Mouse (Mus musculus) left cerebral cortex, postnatal 36 days (tissue): ENCODE measurements around the gene Fam78b. TPM values are rescaled to one million over a fixed set of nuclear protein-coding genes. Genes with fewer than 3 reads are reported as not detected.

ENCODE experiments used
- DNase-seq, 2 experiments: peaks; one replicate each; pipeline ENCODE4 v3.0.0; 2021 to 2022; ENCODE audit warnings: low spot score in 2 of 2, mixed read lengths in 1 of 2
- intact Hi-C: fragments of 180-260 bp; cut with DNase I; formaldehyde crosslinking; loops from one replicate; pipeline ENCODE4 v1.15.1; 2025
- total RNA-seq, 2 experiments: library from RNA; stranded (reverse); gene quantifications; 2 replicates each; pipeline ENCODE4 v1.2.3; 2021

Fam78b gene
- total RNA-seq, 2 experiments from 2014 or later, result 31.6 to 33.5 TPM

DNA sequence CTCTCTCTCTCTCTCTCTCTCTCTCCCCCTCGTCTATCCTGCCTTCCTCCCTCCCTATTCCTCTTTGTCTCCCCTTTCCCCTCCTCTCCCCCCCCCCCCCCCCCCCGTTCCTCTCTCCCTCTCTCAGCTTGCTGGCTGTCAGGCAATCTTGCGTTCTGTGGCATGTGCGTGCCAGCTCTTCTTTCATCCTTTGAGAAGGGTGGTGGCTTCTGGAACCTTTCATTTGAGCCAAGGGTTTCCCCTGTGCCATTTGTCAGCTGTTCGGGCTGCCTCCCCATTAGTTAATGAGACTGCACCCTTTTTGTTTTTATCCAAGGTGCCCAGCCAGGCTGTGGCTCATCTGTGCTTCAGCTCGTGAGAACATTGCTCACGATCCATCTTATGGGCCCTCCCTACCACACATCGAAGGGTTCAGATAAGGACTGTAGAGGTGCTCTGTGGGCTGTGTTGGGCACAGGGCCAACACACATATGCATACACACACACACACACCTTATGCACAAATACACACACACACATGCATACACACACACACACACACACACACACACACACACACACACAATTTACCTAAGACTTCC, 21.4 kb downstream of the Fam78b start:
- intact Hi-C loops, result no loop called here
- DNase-seq, result no peak

DNA sequence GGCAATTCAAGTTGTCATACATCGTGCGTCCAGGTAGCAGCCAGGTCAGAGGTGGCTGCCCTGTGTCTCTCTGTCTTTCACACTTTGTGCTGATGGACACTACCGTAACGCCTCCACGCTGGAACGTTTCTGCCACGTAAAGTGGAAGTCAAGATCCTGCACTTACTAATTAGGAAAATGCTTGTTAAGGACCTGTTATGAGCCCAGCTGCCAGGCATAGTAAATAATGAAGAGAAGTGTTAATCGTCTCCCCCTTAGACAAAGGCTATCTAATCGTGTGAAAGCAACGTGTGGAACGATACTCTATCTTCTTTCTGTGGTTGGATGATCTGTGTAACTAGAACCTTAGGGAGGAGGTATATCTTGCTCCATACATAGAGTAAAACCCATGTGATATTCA, 22.6 kb downstream of the Fam78b start:
- intact Hi-C loops, result no loop called here
- no peak for DNase-seq

DNA sequence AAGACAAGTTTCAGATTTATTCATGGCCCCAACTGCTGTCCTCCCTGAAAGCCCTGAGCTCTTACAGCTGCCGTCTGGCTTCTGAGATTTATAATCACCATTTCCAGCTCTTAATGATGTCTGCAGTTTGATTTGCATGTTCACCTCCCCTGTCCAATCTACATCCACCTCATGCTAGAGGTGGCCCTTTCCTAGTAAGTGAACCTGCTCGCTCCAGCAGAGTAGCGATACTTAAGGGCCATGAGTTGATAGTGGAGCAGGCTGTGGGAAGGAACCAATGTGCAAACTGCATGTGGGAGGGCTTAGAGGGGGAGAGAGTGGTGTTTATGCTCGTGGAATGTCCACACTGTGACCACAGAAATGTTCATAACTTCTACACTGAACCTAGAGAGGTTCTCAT, 23.7 kb downstream of the Fam78b start:
- DNase-seq, result no peak
- intact Hi-C loops, result no loop called here

DNA sequence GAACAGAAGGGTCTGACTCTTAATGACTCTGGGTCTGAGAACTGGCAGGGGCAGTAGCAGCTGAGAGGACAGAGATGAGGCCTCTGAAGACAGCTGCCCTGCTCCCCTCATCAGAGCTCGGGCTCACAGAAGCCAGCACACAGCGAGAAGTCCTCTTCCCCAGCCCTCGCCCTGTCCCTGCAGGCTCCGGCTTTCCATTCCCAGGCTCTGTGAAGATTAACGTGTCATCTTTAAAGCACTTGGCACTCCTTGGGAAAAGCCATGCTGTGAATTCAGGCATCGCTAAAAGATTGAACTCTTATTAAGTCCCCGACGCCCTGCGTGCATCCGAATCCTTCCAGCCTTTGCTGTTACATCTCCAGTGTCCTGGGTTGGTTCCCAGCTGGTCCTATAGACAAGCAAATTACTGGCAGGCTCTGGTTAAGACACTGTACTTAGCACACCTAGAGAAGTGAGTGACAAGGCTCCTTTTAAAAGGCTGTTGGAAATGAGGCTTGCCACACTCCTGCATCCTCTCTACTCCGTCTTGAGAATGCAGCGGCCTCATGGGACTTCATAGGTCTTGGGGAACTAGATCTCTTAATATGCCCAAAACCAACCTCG, 30.9 kb downstream of the Fam78b start:
- DNase-seq, result no peak
- intact Hi-C loops, result no loop called here

DNA sequence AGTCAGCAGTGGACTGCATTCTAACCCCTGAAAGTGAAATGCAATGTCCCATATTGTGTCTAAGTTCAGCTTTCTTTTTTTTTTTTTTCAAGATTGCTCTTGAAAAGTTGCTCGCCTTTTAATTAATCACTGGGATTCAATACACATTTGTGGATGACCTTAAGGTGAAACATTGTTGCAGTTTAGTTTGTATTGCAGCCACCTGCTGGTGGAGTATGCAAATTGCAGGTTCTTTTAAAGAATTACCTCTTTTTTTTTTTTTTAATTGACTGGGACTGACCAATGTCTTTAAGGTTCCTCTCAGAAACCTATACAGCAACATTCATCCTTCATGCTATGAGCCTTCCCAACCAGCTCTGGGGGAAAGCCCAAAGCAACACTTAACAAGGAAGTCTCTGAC, 33.2 kb downstream of the Fam78b start:
- DNase-seq, result no peak
- intact Hi-C loops, result no loop called here

DNA sequence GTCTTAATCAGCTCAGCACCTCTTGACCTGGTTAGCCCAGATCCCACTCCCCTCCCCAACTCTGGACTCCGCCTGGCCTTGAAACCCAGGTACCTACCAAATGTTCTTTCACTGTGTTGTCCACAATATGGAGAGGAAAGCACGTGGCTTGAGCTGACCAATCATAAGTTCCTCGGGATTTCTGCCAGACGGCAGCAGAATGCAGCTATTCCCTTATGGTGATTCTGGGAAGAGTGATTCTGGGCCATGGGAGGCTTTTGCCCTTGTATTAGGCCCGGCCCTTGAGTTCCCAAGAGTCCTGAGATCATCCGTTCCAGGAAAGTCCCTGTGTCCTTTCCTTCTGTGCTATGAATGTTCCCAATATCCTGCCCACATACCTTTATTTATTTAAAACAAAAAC, 41.3 kb downstream of the Fam78b start:
- intact Hi-C loops, result no loop called here
- no peak for DNase-seq

DNA sequence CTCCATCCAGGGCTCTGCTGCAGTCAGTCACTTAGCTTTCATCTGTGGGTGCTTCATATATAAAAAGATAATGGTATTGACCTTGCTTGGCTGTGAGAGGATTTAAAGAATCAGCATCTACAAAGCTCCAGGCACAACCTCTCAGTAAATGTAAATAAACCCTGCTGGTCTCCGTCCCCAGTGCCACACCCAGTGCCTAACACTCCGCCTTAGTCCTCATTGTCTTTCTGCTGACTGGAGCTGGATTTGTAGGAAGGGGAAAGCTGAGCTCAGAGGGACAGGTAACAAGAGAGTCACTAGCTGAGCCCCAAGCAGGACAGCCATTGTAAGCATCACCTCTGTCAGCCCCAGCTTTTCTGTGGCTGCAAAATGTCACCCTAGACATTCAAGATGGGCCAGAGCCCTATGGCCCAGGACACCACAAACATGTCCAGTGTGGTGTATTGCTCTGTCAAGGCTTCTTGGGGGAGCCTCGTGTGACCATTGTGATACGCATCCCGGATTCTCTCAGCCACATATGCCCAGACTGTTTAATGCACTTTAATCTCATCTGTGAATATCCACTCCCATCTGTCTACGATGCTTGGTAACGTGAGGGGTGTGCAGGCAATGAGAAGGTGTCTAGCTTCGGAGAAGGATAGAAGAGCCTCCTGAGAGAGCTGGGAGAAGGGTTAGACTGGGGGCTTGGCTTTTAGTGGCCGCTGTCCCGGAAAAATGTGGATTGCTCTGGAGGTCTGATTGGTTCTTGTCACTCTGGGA, 45.1 kb downstream of the Fam78b start:
- intact Hi-C loops, result no loop called here

DNA sequence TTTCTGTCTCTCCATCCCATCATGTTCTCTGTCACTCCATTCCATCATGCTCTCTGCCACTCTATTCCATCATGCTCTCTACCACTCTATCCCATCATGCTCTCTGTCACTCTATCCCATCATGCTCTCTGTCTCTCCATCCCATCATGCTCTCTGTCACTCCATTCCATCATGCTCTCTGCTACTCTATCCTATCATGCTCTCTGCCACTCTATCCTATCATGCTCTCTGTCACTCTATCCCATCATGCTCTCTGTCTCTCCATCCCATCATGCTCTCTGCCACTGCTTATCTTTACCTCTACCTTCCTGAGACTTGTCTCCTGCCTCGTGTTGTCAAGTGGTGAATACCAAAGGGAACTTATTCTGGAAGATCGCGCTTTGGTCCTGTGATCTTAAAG, 49.6 kb downstream of the Fam78b start:
- intact Hi-C loops, result no loop called here
- DNase-seq, result no peak

More for the DNA sequence above, 45.1 kb downstream of the Fam78b start:
- no peak for DNase-seq

DNA sequence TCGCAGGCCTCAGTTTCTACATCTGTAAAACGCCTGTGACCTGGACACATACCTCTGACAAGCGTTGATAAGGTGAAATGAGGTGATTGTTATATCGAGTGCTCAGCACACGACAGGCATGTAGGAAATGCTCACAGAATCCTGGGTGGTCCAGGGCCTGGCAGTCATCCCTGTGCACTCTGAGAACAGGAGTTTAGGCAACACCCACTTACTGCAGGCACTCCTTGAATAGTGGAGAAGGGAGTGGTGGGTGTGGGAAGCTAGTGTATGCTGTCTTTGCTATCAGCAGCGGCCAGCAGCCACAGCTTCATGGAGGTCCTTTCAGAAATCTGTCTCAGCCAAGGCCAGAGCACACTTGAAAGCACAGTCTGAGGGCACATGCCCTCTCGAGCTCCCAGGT, 52.8 kb downstream of the Fam78b start:
- no peak for DNase-seq
- intact Hi-C loops, result no loop called here

DNA sequence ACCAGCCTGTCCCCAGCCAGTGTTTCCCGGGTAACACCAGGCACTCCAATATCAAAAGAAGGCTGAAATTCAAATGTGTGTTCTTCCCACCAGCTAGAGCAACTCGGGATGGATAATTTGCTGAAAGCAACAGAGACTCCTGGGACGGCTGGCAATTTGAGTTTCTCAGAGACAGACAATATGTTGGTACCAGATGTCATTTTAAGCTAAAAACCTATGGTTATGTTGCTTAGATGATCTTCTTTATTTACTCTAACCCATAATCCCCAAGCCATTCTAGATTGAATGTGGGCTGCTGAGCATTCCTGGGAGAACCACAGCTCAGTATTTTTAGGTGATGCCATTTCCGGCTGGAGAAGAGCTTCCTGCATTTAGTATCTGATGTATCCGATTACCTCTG, 56.3 kb downstream of the Fam78b start:
- intact Hi-C loops, result no loop called here
- peak in 1 of 2 experiments; percentile 10 for DNase-seq

DNA sequence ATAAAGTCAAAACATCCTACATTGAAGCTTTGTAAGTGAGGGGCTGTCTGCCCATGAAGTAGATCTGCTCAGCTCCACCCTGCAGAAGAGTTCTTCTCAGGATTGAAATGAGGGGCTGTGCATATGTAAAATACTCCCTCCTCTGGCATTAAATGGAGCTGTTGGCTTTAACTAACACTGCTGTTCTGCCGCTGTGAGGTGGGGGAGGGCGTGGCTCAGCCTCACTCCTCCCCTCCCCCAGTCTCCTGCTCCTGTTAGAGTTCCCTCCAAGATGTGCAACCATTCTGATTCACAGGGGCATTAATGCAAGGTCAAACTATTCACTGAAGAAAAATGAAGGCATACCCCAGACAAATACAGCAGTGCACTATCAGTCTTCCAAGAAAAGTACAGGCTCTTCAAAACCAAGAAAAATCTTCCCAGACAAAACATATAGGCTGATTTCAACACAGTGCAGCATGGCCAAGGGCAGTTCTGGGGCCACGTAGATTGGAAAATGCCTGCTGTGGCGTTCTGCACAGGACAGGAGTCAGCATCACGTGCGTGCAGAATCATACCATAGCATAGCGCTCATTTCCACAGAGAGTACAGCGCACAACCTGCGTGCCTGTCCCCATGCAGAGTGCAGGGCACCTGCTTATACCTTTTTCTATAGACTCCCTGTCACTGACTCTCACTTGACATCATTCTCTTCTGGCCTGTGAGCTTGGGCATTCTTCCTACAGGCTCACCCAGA, 58.5 kb downstream of the Fam78b start:
- intact Hi-C loops, result no loop called here
- no peak for DNase-seq

DNA sequence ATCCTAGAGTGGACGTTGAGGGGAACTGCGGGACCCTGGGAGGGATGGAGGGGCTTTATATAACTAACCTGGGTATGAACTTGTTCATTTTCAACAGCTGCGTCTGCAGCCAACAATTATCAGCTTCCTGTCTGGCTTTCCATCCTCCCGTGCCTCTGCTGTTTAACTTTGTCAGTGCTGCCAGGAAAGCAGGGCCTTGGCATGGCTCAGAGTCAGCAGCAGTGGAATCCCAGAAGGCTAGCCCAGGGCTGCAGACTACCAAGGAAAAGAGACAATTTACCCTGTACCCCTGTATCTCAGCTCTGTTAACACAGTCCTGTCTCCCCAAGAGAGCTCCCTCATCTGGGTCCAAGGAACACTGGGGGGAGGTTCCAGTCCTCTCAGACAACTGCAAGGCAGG, 62.8 kb downstream of the Fam78b start:
- no peak for DNase-seq
- intact Hi-C loops, result no loop called here

DNA sequence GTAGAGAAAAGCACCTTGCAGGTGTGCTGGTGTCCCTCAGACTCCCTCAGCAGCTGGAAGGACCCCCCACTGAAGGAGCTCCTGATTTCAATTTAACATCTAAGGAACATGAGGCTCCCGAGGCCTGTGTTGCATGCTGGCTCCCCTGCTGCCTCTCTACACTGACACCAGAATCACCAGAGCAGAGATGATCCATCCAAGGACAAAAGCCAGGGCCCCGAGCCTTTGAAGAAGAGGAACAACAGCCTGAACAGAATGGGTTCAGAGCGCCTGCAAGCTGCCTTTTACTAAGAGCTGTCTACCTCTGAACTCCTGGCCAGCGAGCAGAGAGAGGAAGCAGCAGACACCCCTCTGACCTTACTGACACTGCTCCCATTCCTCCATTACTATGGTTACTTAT, 64.3 kb downstream of the Fam78b start:
- no peak for DNase-seq

DNA sequence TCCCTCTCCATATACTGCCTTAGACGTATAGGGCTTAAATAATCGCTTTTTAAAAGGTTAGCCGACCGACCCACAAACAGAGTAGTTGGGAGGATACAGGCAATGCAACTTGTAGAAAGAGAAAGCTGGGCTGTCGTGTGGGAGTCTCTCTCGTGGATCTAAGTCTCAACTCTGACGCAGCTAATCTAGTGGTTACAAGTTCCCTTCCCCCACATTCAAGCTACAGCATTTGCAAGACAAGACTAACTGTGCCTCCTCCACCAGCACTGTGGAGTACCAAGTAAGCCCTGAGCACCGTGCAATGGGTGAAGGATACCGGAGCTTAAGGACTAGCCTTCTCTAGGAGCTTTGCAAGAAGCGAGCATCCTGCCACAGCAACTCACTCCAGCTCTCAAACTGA, 64.8 kb downstream of the Fam78b start:
- intact Hi-C loops, result loop anchor here (5.0 kb wide), 1 partner anchor 64 kb away; the partner anchor contains the start of gene Fam78b
- no peak for DNase-seq

More for the DNA sequence above, 64.3 kb downstream of the Fam78b start:
- intact Hi-C loops, result loop anchor here (5.0 kb wide), 1 partner anchor 63 kb away; the partner anchor contains the start of gene Fam78b

DNA sequence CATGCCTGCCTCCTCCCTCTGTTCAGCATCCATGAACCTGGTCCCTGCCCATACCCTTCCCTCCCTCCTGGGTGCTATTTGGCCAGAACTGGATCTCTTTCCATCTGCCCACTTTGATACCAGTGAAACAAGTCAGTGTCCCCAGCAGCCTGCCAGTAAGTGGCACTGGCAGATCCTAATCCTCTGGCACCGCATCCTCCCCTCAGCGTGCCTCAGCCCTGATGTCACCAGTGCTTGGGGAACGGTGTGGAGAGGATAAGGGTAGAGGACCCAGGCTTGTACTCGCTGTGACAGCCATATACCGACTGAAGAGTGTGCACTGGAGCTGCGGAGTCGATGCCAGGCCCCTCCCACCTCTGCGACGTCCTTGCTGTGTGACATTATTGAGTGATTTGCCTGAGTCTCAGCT, 65.7 kb downstream of the Fam78b start:
- intact Hi-C loops, result loop anchor here (5.0 kb wide), 1 partner anchor 65 kb away; the partner anchor contains the start of gene Fam78b
- no peak for DNase-seq

DNA sequence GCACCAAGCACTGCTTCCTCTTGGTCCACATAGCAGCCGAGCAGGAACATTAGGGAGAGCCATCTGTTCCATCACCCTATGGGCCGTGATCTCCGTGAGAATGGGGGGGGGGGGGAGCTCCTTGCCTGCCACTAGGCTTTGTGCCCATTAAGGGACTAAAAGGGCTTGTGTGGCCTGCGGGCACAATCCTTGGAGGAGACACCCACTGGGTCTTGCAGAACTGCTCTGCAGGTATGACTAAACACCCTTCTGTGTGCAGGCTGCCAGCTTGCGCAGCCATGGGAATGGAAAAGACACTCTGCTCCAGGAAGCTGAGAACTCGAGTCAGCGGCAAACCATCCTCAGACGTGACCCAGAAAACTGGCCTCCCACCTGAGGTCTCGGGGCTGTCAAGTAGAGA, 68.5 kb downstream of the Fam78b start:
- DNase-seq, result no peak
- intact Hi-C loops, result loop anchor here (5.0 kb wide), 1 partner anchor 67 kb away; the partner anchor contains the start of gene Fam78b

DNA sequence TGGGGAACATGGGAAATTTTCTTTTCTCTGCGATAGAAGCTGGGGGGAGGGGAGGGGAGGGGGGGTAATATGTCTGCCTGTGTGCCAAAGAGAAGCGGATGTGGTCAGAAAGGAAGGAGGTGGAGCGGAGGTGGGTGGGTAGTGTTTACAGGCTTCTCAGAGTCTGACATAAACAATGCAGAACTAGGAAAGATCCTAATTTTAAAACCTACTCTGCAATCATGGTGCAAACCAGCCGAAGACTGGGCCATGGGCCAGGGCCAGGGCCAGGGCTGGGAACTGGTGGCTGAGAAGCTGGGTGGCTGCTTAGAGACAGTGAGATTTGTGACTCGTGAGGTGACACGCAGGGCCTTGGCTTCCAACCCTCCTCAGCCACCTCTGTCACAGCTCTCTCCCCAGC, 69.1 kb downstream of the Fam78b start:
- intact Hi-C loops, result no loop called here
- DNase-seq, result no peak

DNA sequence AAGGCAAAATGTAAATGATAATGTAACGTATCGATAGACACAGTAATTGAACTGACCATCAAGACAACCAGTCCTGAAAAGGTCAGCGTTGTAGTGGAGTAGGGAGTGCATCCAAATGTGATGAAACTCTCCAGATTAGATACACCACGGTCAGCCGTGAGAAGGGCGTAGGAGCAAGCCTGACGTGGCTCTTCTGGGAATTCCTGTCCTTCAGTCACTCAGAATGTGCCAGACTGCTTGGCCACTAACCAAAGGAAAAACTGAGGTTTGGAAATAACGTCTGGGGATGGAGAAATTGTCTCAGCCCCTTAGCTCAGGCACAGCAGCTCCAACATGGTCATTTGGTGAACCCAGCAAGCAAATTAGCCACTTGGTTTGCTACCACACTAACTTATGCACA, 74.5 kb downstream of the Fam78b start:
- intact Hi-C loops, result no loop called here
- no peak for DNase-seq

DNA sequence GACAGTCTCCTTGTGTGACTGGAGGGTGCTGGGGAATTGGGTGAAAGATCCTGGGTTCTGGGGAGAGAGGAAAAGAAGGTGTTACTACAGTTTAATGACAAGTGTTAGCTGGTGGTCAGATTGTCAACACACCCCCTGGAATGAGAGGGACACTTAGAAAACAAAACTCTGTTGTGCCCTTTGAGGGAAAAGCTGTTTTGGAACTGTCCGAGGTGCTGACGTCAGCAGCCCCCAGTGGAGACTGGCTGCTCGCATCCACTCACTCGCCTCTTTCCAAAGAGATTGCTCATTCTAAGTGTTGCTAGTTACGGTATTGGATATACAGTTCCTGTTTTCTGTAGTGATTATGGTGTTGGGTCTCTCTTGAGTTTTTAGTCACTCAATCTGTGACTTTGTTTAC, 78.3 kb downstream of the Fam78b start:
- no peak for DNase-seq
- intact Hi-C loops, result no loop called here

DNA sequence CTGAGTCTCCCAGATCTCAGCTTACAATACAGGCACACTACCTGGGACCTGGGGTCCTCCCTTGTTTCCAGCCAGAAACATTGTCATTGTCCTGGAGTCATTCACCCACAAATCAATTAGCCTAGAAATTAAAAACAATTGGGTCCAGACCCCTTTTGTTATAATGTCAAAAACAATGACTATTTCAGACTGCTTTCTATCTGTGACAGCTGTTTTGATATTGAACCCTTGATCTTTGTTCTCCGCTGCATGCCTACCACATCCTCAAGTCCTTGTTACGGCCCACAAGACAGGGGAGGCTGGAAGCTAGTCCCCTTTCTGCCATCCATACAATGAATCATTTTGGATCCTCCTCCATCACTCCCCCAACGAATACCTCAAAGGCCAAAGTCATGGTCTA, 80.7 kb downstream of the Fam78b start:
- DNase-seq, result no peak
- intact Hi-C loops, result no loop called here
